Mouse (Mus musculus): ENCODE measurements around the gene Gse1.

Gse1 gene

DNA sequence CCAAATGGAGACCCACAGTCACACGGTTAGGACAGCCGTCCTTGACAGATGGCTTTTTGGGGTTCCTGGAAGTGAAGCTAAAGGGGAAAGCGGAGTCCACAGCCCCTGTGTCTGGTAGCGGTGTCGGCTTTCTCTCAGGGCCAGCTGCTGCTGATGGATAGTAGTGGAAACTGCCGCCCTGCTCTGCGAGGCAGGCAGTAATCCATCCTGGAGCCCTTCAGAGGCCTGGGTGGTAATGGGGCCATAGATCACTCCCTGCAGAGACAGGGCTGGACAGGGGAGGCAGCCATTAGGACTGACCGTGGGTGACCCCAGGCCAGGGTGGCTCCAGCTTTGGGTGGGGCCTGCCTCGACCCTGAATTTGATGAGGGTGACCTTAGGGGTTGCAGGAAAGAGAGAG lies 146.3 kb downstream of the Gse1 start:
- no peak for DNase-seq (ENCODE audit: low read depth, low spot score)

DNA sequence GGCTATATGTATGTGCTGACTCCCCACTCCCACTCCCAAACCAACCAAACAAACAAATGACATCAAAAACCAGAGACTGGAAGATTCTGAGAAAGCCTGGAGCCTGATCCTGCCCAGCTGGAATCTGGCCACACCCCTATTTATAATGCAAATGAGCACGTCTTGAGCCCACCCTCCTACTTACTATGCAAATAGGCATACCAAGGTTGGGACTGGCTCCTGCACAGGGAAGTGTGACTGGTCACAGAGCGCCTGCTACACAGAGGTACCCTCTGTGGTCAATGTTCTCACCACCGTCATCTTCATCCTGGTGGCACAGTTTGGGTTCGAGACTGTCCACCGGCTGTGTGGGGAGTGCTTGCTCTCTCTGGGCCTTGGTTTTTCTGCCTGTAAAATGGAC lies 146.9 kb downstream of the Gse1 start:
- DNase-seq (ENCODE audit: low read depth, low spot score), result no peak

DNA sequence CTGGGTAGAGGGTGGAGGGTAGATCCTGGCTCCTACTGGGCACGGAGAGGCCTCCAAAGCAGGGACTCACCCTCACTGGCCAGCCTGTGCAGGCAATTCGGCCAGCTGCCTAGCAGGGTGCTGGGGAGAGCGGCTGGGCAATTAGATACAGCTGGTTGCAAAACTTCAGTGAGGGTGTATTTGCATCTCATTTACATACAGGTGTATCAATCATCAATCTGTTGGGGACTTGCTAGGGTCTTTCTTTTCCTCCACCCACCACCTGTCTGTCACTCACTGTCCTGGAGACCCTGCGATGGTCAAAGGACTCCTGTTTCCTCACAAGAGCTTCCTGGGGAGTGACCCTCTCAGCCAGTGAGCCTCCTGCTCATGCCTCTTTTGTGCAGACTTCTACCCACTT lies 148.0 kb downstream of the Gse1 start:
- DNase-seq (ENCODE audit: low read depth, low spot score), result no peak

- DNase-seq (ENCODE audit: low read depth, low spot score), result no peak
Observed at GRCm38 (mm10) chr8:120376847-120377802, 148.9 kb downstream of the Gse1 start.

- DNase-seq (ENCODE audit: low read depth, low spot score), result no peak
Observed at GRCm38 (mm10) chr8:120377803-120378189, 149.5 kb downstream of the Gse1 start.

DNA sequence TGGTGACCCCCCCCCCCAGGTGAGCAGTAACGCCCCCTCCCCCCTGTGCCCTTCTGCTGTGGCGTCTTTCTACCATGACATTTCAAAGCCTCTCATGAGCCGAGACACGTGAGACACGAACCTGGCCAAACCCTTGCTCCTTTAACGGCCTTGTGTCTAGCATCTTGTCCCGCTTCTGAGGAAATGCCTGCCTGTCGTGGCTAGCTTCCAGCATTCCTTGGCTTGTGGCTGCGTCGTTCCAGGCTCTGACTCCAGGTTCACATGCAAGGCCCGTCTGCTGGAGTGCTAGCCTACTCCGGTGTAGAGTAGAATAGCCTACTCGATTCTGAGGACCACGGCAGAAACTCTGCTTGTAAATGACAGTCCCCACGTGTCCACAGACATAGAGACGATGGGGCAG lies 150.1 kb downstream of the Gse1 start:
- DNase-seq (ENCODE audit: low read depth, low spot score), result no peak

GRCm38 (mm10) chr8:120379015-120379414 lies 150.8 kb downstream of the Gse1 start:
- DNase-seq (ENCODE audit: low read depth, low spot score), result no peak

DNA sequence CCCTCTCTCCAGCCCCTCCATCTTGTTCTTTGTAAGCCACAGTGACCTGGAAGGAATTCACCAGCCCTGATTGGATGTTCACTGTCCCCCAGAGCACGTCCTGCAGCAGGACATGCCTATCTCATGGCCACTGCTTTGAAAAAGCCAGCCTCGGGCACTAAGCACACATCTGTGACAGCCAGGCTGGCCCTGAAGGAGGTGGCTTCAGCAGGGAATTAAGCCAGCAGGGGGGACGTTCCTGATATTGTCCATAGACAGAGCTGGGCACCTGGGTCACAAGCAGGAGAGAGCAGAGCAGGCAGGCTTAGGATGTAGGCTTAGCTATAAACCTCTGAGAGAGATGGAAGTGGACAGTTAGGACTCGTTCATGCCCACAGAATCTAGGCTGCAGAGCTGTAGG lies 153.6 kb downstream of the Gse1 start:
- no peak for DNase-seq (ENCODE audit: low read depth, low spot score)

DNA sequence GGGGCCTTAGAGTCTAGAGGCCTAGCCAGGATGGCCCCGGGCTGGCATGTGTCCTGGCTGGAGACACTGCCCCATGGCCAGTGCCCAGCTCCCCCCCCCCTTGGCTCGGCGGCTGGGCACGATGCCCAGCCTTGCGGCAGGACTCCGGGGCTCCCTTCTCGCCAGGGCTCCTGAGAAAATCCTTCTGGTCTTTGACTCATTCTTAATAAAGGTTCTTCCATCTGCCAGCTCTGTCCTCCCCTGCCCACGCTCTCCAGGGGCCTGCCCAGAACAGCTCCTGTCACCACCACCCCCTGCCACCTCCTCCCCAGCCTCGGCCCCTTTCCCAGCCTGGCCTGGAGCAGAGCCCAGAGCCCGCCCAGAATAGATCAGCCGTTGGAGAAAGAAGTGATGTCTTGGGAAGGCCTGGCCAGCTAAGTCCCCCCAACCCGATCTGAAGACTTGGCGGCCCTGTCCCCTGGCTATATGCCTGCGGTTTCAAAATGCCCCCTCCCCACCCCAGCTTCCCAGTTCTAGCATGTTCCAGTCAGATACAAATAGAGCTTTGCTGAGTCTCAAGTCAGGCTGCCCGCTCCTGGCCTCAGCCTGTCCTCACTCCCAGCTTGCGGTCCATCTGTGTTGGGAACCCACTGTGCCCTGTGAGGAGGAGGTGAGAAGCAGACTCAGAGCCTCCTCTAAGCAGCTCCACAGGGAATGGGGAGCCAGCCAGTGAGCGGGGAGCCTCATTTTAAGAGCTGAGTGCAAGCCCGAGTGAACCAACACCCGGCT lies 154.4 kb downstream of the Gse1 start:
- DNase-seq (ENCODE audit: low read depth, low spot score), result no peak

- no peak for DNase-seq (ENCODE audit: low read depth, low spot score)
Observed at GRCm38 (mm10) chr8:120383204-120383560, 154.9 kb downstream of the Gse1 start.

DNA sequence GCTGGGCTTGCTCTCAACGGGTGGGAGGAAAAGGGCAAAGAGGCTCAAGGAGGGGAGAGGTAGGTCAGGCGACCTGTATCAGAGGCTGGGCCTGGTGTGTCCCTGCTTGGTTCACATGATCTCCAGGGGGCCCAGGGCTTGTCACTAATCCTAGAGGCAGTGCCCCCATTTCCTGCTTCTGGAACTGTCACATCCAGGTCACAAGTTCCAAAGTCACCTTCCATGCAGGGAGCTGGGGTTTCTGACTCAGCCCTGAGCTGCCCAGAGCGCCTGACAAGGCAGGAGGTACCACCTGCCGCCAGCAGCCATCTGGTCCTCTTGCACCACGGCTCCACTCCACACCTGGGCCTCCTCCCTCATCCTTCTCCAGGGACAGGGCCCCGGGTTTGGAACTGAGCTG lies 155.5 kb downstream of the Gse1 start:
- no peak for DNase-seq (ENCODE audit: low read depth, low spot score)

GRCm38 (mm10) chr8:120384745-120385144 lies 156.5 kb downstream of the Gse1 start:
- DNase-seq (ENCODE audit: low read depth, low spot score), result no peak

DNA sequence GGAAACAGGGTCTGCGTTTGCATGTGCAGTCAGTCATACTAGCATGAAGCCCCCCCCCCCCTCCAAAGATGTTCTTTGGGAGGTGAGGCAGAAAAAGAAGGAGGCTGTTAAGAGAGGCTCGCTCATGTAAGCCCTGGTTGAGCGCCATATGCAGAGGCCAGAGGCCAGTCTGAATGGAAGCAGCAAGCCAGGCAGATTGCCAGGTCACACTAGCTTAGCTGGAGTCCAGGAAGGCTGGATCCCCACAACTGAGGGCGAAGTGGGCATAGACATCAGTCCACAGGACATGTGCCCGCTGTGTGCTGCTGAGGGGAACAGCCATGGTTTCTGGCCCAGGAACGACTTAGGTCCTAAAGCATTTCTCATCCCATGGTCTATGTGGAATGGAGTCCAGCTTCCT lies 160.0 kb downstream of the Gse1 start:
- no peak for DNase-seq (ENCODE audit: low read depth, low spot score)

DNA sequence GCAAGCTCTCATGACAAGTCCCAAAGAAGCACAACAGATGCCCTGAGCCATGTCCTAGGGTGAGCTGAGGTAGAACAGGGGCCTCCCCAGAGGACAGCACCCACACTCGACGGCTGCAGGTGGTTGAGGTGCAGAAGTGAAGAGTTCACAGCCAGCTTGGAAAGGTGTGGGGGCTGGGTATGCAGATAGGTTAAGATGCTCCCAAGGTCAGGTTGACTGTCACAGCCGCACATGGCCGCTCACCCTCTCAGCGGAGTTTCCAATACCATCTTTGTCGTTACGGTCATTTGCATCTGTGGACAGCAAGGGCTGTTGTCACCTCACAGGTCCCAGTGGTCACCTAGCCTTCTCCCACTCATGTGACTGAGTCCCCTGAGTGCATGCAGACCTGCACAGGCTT lies 162.3 kb downstream of the Gse1 start:
- DNase-seq (ENCODE audit: low read depth, low spot score), result no peak

DNA sequence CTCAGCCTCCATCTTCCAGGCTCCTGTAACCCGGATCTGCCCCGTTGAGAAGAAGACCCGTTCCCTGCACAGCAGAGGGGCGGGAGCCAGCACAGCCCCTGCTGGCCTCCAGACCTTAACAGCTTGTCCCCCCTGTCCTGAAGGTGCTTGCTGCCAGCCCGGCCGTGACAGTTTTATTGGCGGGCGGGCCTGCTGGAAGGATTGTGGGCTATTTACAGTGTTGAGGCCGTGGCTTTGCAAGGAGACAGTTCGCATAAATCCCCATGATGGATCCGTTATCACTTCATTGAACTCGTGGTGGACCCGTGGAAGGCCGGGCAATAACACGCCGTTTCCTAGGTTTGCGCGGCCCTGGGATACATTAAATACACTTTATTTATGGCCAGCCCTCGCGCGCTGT lies 163.6 kb downstream of the Gse1 start:
- no peak for DNase-seq (ENCODE audit: low read depth, low spot score)

DNA sequence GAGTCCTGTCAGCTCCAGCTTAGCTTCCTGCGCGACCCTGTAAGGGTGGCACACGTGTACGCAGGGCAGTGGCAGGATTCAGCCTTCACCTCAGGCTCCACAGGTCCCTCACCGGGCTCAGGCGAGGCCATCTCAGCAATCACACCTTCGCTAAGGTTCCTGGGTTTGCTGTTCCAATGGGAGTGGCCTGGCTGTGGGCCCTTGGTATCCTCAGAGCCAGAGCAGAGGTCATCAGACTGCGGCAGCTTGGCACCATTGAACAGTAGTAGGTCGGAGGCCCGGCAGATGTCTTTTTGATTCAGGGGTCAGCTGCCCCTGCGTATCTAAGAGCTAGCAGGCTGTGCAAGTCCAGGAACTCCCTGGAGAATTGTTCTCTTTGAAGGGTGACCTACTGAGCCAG lies 164.8 kb downstream of the Gse1 start:
- no peak for DNase-seq (ENCODE audit: low read depth, low spot score)

GRCm38 (mm10) chr8:120393871-120394275 lies 165.6 kb downstream of the Gse1 start:
- no peak for DNase-seq (ENCODE audit: low read depth, low spot score)

DNA sequence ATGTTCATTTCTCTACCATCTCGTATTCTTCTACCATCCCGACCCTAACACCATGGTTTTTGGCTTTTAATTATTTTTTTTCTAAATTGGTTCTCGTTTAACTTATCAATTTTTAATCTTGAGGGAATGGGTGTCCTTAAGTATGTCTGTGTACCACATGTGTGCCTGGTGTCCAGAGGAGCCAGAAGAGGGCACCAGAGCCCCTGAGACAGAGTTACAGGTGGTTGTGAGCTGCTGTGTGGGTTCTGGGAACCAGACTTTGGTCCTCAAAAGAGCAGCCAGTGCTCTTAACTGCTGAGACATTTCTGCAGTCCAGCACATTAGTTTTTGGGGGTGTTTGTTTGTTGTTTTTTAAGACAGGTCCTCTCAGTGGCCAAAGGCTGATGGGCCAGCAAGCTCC lies 167.6 kb downstream of the Gse1 start:
- DNase-seq (ENCODE audit: low read depth, low spot score), result no peak

DNA sequence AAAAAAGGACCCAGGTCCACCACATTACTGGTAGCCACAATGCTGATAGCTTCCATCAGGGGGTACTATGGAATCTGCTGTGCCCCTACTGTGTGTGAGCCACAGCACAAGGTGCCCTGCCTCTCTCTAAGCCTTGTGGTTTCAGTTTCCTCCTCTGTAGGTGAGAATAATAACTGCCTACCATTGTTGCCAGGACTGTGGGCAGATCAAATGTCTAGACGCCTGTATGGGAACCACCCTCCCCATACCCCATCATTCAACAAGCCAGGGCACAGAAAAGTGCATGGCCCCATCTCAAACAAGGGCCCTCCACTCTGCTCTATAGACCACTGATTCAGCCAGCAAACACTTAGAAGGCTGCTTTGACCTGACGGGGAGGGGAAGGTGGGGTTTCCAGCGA lies 168.5 kb downstream of the Gse1 start:
- no peak for DNase-seq (ENCODE audit: low read depth, low spot score)

- no peak for DNase-seq (ENCODE audit: low read depth, low spot score)
Observed at GRCm38 (mm10) chr8:120397444-120398411, 169.5 kb downstream of the Gse1 start.

- no peak for DNase-seq (ENCODE audit: low read depth, low spot score)
Observed at GRCm38 (mm10) chr8:120399212-120399934, 171.1 kb downstream of the Gse1 start.

Measured in embryo, embryonic 11.5 days (tissue).